Mouse (Mus musculus) embryonic facial prominence, embryonic 10.5 days (tissue): ENCODE data around the gene Rab3ip. TPM values are rescaled to one million over a fixed set of nuclear protein-coding genes. Genes with fewer than 3 reads are reported as not detected.
A peak's percentile ranks its signal among the peaks of the same experiment; 100 is the strongest.

ENCODE experiments used
- DNase-seq: peaks from one replicate; pipeline ENCODE4 v3.0.0-alpha.2; 2017; ENCODE audit warnings: low spot score
- H3K27ac ChIP-seq: fragments of 300-500 bp; sonication (generic); replicated peaks from 2 replicates; pipeline ENCODE4 v1.5.1; 2016; ENCODE audit warnings: mild to moderate bottlenecking
- H3K27me3 ChIP-seq: fragments of 300-500 bp; sonication (generic); replicated peaks from 2 replicates; pipeline ENCODE4 v1.6.1; 2016; ENCODE audit warnings: low read depth, mild to moderate bottlenecking; ENCODE audit not compliant: poor library complexity, severe bottlenecking
- H3K36me3 ChIP-seq: fragments of 300-500 bp; sonication (generic); replicated peaks from 2 replicates; pipeline ENCODE4 v1.6.1; 2016; ENCODE audit warnings: mild to moderate bottlenecking, moderate library complexity
- H3K4me1 ChIP-seq: fragments of 300-500 bp; sonication (generic); 2 replicates; pipeline ENCODE4 v1.6.1; 2016
- H3K4me3 ChIP-seq: fragments of 300-500 bp; sonication (generic); 2 replicates; pipeline ENCODE4 v1.5.1; 2016; ENCODE audit warnings: mild to moderate bottlenecking, moderate library complexity
- H3K9me3 ChIP-seq: fragments of 300-500 bp; sonication (generic); 2 replicates; pipeline ENCODE4 v1.6.1; 2016; ENCODE audit warnings: mild to moderate bottlenecking
- WGBS: fragments of 180-500 bp; shearing (Covaris S2); methylation state at CpG from one replicate; pipeline ENCODE4 v1.1.7; 2016; 5-methylcytosine and 5-hydroxymethylcytosine counted together
- polyA plus RNA-seq: library from polyadenylated mRNA; unstranded; fragments of >200 nt; fragmentation: Nextera tagmentation; extraction: Ambion mirVana; gene quantifications from 2 replicates; pipeline ENCODE4 v1.2.1, GENCODE M21; 2016

The Rab3ip gene
- polyA plus RNA-seq, 1 experiment from 2014 or later: 36.5 TPM

GRCm38 (mm10) chr10:116950886-116951285, 317 bp upstream of the Rab3ip start:
- H3K9me3 ChIP-seq: no peaks in the 10 kb centered on the region
- 0 out of 2 replicates have a peak, but pooled peaks cover 3% of the 10 kb centered on the region for H3K36me3 ChIP-seq
- no peaks in the 10 kb centered on the region for H3K27me3 ChIP-seq
- 28% methylated on average over 5 of the region's 5 CpGs for WGBS
- peak overlapping the region; percentile 91 for H3K27ac ChIP-seq
- DNase-seq: no peak
- peak overlapping the region; percentile 94 for H3K4me3 ChIP-seq
- peaks cover 27% of the 10 kb centered on the region for H3K4me1 ChIP-seq

DNA sequence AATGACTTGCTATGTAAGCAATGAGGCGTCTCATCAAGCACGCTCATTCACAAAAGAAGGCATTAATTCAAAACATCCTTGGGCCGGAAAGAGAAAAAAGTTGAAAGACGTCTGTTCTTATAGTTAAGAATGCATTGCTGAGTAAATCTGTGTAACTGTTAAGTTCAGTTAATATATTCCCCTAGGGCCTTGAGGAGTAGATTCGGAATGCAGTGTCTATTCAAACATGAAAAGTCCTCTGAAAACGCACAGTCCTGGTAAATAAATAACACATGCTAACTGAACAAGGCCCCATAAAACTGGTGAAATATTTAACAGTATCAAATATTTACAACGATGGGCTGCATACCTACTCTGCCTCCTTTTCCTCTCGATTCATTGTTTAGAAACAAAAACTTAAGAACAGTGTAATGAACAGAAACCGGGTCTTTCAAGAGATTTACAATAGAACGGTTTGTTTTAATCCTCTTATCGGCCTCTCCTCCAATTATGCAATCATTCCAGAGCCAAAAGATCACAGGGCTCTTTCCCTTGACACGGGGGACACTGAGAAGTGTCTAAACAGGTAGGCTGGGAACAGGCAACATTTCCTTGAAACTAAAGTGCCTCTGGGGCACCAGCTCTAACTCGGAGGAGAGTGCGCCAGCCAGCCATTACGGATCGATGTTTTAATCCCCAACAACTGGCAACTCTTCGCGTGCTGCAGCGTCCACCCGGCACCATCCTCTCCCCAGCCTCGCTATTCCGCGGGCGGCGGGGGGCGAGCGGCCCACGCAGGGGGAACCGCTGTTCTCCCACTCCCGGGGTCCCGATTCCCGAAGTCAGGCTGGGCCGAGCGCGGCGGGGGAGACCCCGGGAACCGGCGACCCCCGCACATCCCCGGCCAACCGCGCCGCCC, 1.2 kb downstream of the Rab3ip start:
- Histone ChIP-seq H3K4me1 (peaks cover 30% of the 10 kb centered on the region), H3K36me3 (0 out of 2 replicates have a peak, but pooled peaks cover 4% of the 10 kb centered on the region), H3K27ac (peak overlapping the region; percentile 91), H3K9me3 (no peaks in the 10 kb centered on the region), H3K4me3 (peak overlapping the region; percentile 94), H3K27me3 (no peaks in the 10 kb centered on the region)
- peak; percentile 62 for DNase-seq
- 1% methylated on average over 44 of the region's 44 CpGs for WGBS

GRCm38 (mm10) chr10:116948414-116948813, 2.2 kb downstream of the Rab3ip start:
- peak overlapping the region; percentile 94 for H3K4me3 ChIP-seq
- H3K36me3 ChIP-seq: 0 out of 2 replicates have a peak, but pooled peaks cover 5% of the 10 kb centered on the region
- DNase-seq: no peak
- no peak overlapping the region for H3K27ac ChIP-seq
- no peaks in the 10 kb centered on the region for H3K27me3 ChIP-seq
- H3K9me3 ChIP-seq: no peaks in the 10 kb centered on the region
- 79% methylated on average over 9 of the region's 9 CpGs for WGBS
- peaks cover 30% of the 10 kb centered on the region for H3K4me1 ChIP-seq

GRCm38 (mm10) chr10:116944940-116945339, 5.6 kb downstream of the Rab3ip start:
- no peak for DNase-seq
- H3K36me3 ChIP-seq: peaks cover 22% of the 10 kb centered on the region
- H3K9me3 ChIP-seq: peaks cover 9% of the 10 kb centered on the region; the same call in 1 of the 2 replicates
- no peak overlapping the region for H3K27ac ChIP-seq
- 78% methylated on average over 10 of the region's 10 CpGs for WGBS
- no peaks in the 10 kb centered on the region for H3K27me3 ChIP-seq
- no peak overlapping the region for H3K4me3 ChIP-seq
- H3K4me1 ChIP-seq: peaks cover 24% of the 10 kb centered on the region

- Histone ChIP-seq H3K27ac (no peak overlapping the region), H3K36me3 (peaks cover 25% of the 10 kb centered on the region), H3K4me1 (peaks cover 19% of the 10 kb centered on the region), H3K4me3 (no peak overlapping the region), H3K27me3 (no peaks in the 10 kb centered on the region), H3K9me3 (peaks cover 9% of the 10 kb centered on the region; the same call in 1 of the 2 replicates)
- DNase-seq: no peak
- whole genome bisulfite sequencing: 85% methylated on average over 3 of the region's 3 CpGs
Observed at GRCm38 (mm10) chr10:116944144-116944543, 6.4 kb downstream of the Rab3ip start.

DNA sequence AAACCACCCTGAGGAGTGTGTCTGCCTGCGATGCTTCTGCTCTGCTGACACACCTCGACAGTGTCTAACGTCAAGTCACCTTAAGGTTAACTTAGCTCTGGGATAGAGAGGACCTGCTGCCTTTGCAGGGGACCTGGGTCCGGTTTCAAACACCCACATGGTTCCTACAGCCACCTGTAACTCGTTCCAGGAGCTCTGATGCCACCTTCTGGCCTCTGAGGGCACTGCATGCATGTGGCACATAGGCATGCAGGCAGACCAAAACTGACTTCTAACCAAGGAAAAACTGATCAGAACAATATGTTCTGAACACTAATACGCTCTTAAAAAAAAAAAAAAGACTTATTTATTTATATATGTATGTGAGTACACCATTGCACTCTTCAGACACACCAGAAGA, 7.5 kb downstream of the Rab3ip start:
- peaks cover 36% of the 10 kb centered on the region for H3K36me3 ChIP-seq
- no peak for DNase-seq

GRCm38 (mm10) chr10:116935028-116935427, 15.5 kb downstream of the Rab3ip start:
- H3K9me3 ChIP-seq: no peaks in the 10 kb centered on the region
- H3K27me3 ChIP-seq: no peaks in the 10 kb centered on the region
- no peak overlapping the region for H3K4me3 ChIP-seq
- peaks cover 86% of the 10 kb centered on the region for H3K36me3 ChIP-seq
- no peaks in the 10 kb centered on the region for H3K4me1 ChIP-seq
- no peak for DNase-seq
- WGBS: 86% methylated on average over 12 of the region's 12 CpGs
- H3K27ac ChIP-seq: no peak overlapping the region

More for the DNA sequence above, 7.5 kb downstream of the Rab3ip start:
- peaks cover 10% of the 10 kb centered on the region; the same call in 1 of the 2 replicates for H3K4me1 ChIP-seq
- 89% methylated on average over 6 of the region's 6 CpGs for WGBS
- H3K27ac ChIP-seq: no peak overlapping the region
- H3K4me3 ChIP-seq: no peak overlapping the region
- H3K9me3 ChIP-seq: peaks cover 9% of the 10 kb centered on the region; the same call in 1 of the 2 replicates
- no peaks in the 10 kb centered on the region for H3K27me3 ChIP-seq

DNA sequence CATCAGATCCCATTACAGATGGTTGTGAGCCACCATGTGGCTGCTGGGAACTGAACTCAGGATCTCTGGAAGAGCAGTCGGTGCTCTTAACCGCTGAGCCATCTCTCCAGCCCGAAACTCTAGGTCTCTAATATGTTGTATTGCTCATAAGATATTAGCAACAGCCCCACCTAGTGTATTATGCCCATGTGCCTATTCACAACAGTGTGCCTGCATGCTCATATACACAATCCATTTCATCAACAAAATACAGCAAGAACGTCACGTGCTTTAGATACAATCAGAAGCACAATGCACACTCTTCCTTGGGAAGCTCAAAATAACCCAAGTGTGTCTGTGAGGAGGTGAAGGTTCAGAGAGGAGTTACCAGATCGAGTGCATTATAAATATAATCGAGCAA, 16.8 kb downstream of the Rab3ip start:
- WGBS: 93% methylated on average over 7 of the region's 7 CpGs
- no peak for DNase-seq
- Histone ChIP-seq H3K4me3 (no peak overlapping the region), H3K36me3 (peaks cover 88% of the 10 kb centered on the region), H3K27ac (no peak overlapping the region), H3K4me1 (no peaks in the 10 kb centered on the region), H3K9me3 (no peaks in the 10 kb centered on the region), H3K27me3 (no peaks in the 10 kb centered on the region)

GRCm38 (mm10) chr10:116932418-116932817, 18.2 kb downstream of the Rab3ip start:
- Histone ChIP-seq H3K4me1 (no peaks in the 10 kb centered on the region; the same call in 1 of the 2 replicates), H3K27ac (no peak overlapping the region), H3K4me3 (no peak overlapping the region), H3K36me3 (peaks cover 84% of the 10 kb centered on the region), H3K27me3 (no peaks in the 10 kb centered on the region), H3K9me3 (no peaks in the 10 kb centered on the region)
- 92% methylated on average over 13 of the region's 13 CpGs for WGBS
- no peak for DNase-seq

GRCm38 (mm10) chr10:116931497-116932179, 18.9 kb downstream of the Rab3ip start:
- Histone ChIP-seq H3K4me3 (no peak overlapping the region), H3K36me3 (peaks cover 84% of the 10 kb centered on the region), H3K27ac (no peak overlapping the region), H3K27me3 (no peaks in the 10 kb centered on the region), H3K9me3 (no peaks in the 10 kb centered on the region), H3K4me1 (peaks cover 4% of the 10 kb centered on the region; the same call in 1 of the 2 replicates)
- DNase-seq: no peak
- WGBS: 89% methylated on average over 15 of the region's 15 CpGs

DNA sequence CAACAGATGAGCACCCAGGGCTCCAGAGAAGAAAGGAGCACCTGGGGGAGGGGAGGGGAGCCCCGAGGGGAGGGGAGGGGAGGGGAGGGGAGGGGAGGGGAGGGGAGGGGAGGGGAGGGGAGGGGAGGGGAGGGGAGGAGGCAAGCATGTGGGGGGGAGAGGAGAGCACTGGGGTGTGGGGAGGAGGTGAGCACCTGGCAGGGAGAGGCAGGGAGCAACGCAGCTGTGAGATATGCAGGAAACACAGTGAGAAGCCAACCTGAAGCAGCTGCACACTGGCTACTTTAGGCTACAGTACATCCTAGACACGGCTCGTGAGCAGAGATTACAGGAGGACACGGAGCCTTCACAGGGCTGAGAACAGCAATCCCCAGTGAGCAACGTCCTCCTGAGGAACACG, 19.6 kb downstream of the Rab3ip start:
- DNase-seq: no peak
- peaks cover 84% of the 10 kb centered on the region for H3K36me3 ChIP-seq
- no peak overlapping the region for H3K27ac ChIP-seq
- H3K4me1 ChIP-seq: peaks cover 4% of the 10 kb centered on the region; the same call in 1 of the 2 replicates
- H3K27me3 ChIP-seq: no peaks in the 10 kb centered on the region
- no peaks in the 10 kb centered on the region for H3K9me3 ChIP-seq
- H3K4me3 ChIP-seq: no peak overlapping the region
- 84% methylated on average over 6 of the region's 7 CpGs for WGBS

DNA sequence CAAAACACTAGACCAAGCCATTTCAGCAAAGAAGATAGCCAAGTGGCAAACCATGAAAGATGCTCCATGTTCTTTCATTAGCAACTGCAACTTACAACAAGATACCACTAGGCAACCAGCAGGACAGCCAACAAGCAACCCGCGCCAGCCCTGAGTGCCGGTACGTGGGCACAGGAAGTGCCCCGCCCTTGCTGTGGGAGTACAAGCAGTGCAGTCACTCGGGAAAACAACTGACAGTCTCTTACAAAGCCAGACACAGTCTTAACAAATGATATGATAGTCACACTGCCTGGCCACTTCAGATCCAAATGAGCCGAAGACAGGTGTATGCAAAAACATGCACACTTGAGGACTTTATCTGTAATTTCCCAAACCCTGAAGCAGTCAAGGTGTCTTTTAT, 20.1 kb downstream of the Rab3ip start:
- H3K4me3 ChIP-seq: no peak overlapping the region
- H3K27me3 ChIP-seq: no peaks in the 10 kb centered on the region
- 84% methylated on average over 7 of the region's 7 CpGs for WGBS
- H3K27ac ChIP-seq: no peak overlapping the region
- no peak for DNase-seq
- peaks cover 84% of the 10 kb centered on the region for H3K36me3 ChIP-seq
- H3K4me1 ChIP-seq: peaks cover 4% of the 10 kb centered on the region; the same call in 1 of the 2 replicates
- no peaks in the 10 kb centered on the region for H3K9me3 ChIP-seq
